Mouse (Mus musculus) liver, adult 2 months (tissue): ENCODE results near the gene Itm2a.

ENCODE experiments used
- CTCF ChIP-seq: fragments of 200-500 bp; IDR thresholded peaks from 2 replicates; pipeline ENCODE4 v1.5.1; 2011; ENCODE audit warnings: low read depth, low read length, control low read depth
- POLR2A ChIP-seq: fragments of 200-500 bp; IDR thresholded peaks from 2 replicates; pipeline ENCODE4 v1.6.1; 2011; ENCODE audit warnings: low read length, control low read depth; ENCODE audit not compliant: insufficient read depth; ENCODE audit errors: extremely low read depth

- TF ChIP-seq POLR2A: no peak
- TF ChIP-seq CTCF: no peak
Observed at GRCm38 (mm10) chrX:107375329-107375728, 27.8 kb downstream of the Itm2a start.
